Mouse (Mus musculus) lung, postnatal 25 days (tissue): ENCODE measurements around the gene Fzd9.

Experiments
- DNase-seq: peaks from one replicate; pipeline ENCODE4 v3.0.0; 2022; ENCODE audit warnings: low spot score

Fzd9 gene

DNA sequence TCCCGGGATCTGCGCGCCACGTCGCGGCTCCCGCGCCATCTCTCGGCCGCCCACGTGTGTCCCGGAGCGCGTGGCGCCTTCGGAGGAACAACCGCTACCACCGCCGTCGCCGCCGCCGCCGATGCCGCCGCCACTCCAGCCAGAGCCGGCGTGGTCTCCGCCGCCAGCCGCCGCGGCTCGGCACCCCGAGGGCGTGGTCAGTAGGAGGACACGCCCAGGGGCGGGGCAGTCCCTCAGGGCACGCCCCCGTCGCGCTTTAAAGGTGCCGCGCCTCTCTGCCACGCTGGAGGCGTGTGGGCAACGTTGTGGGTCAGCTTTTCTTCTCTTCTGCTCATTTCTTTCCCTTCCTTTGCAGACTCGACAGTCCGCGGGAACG, at the start of gene Fzd9:
Gene Fzd9 (minus strand): TSS at position 152 of the 376 bp plus-strand sequence.
- DNase-seq, result peak; percentile 68

DNA sequence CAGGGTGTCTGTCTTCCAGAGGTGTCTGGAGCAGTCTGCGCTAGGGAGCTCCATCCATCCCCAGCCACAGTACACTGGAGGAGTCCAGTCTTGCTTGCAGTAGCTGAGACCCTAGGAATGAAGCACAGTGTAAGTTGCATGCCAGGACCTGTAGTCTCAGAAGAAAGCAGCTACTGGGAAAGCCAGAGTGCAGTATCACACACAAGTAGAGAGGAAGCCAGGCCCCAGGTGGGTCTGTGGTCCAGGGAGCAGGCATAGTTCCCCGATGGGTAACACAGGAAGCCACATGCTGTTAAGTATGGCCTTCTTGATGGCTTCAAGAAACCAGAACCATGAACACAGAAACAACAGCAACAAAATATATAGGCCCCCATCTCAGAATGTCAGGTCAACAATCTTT, 41.0 kb upstream of the Fzd9 start:
- no peak for DNase-seq

DNA sequence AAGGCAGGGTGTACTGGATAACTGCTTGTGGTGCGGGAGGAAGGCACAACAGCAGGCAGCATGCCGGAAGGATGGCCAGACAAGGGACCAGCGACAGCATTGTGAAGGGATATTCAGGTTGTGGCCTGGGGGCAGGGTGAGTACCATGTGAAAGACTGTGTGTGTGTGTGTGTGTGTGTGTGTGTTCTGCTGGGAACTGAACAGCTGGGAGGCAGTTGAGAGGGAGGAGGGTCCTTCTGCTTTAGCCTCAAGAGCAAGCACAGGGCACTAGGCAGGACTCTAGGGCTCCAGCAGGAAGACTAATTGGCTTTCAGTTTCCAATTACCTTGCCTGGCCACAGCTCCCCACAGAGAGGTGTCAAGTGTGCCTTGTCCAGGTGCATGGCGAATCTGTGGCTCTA, 40.2 kb upstream of the Fzd9 start:
- DNase-seq, result no peak

DNA sequence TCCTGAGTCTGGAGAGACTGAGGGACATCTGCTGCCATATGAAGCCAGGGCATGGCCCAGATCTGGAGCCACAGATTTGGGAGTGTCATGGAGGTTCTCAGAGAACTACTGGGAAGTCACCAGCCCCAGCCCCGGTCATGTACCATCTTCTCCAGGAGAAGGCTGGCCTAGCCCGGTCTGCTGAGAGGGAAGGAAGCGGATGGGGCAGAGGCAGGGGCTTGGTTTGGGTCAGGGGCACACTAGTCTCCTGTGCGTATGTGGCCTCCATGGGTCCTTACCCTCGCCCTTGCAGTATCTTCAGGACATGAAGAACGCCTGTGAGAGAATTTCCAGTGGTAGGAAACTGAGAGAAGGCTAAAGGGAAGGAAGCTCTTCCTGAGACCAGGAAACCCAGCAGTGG, 39.7 kb upstream of the Fzd9 start:
- no peak for DNase-seq

DNA sequence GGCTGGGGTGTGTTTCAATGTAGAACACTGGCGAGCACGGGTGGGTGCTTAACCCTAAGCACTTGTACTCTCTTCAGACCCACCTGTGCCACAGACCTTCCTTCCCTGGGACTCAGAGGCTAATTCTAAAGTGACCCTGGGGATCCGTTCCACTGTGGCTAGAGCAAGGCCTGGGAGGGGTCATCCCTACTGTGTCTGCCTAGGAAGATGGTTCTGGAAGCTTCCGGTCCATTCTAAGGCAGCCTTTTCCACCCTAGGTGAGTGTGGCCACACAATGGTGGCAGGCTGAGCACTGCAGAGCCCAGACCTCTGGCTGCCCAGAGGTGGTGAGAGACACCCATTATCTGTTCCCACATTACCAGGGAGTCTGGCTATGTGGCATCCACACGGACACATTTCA, 35.9 kb upstream of the Fzd9 start:
- no peak for DNase-seq

DNA sequence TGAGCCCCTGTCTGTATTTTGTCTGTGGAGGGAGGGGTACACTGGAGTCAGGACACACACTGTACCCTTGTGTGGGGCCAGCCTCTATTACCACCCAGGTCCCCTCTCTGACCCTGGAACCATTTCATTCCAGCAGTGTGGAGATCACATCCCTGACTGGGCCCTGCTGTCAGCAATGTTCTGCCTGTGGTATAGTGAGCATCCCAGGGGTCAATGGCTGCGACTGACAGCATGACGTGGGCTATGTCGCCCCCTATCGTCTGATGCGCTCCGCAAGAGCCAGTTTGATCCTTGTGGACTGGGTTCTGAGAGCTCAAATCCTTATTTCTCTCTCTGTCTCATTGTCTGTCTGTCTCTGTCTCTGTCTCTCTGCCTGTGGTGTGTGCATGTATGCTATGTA, 35.2 kb upstream of the Fzd9 start:
- DNase-seq, result peak; percentile 62

DNA sequence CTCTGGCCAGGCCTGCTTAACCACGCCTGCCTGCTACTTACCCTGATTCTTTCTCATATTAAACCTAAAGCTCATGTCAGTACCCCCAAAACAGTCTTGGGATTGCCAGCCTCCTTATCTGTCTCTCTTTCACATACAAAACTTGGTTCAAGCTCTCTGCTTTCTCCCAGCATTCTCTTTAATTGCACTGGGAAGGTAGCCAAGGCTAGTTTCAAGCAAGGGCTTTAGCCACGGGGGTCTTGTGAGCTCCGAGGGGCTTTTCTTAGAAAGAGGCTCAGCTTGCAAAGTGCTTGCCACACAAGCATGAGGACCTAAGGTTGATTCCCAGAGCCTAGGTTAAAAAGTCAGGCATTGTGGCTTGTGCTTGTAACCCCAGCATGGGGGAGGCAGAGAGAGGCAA, 34.2 kb upstream of the Fzd9 start:
- DNase-seq, result no peak

DNA sequence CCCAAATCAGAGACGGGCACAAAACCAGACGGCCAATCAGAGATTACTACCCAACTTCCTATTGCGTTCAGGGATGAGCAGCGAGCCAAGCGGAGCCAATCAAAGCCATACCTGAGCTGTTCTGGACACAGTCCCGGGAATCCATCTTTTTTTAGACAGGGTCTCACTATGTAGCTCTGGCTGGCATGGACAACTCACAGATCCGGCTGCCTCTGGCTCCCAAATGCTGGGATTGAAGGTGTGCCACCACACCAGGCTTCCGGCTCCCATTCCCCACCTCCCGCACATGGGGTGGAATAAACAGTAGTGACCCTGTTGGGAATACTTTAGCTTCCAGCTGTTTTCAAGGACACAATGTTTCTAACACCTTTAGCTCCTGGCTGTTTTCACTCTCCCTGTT, 29.2 kb upstream of the Fzd9 start:
- DNase-seq, result no peak

DNA sequence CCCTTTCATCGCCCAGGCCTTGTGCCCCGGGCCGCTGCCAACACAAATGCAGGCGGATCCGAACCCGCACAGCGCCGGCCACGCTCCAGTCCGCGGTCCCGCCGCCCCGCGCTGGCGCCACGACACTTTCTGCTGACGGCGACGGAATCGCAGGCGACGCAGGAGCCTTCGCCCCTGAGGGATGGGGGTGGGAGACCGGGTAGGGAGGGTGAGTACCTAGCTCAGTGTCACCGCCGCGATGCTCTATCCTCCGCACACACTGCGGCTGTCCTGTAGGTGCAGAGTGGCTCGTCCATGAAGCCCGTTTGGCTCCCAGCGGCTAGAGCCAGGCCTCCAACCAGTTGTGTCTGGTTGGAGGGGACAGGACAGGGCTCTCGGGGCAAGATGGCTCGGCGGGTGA, 25.6 kb upstream of the Fzd9 start:
- no peak for DNase-seq

DNA sequence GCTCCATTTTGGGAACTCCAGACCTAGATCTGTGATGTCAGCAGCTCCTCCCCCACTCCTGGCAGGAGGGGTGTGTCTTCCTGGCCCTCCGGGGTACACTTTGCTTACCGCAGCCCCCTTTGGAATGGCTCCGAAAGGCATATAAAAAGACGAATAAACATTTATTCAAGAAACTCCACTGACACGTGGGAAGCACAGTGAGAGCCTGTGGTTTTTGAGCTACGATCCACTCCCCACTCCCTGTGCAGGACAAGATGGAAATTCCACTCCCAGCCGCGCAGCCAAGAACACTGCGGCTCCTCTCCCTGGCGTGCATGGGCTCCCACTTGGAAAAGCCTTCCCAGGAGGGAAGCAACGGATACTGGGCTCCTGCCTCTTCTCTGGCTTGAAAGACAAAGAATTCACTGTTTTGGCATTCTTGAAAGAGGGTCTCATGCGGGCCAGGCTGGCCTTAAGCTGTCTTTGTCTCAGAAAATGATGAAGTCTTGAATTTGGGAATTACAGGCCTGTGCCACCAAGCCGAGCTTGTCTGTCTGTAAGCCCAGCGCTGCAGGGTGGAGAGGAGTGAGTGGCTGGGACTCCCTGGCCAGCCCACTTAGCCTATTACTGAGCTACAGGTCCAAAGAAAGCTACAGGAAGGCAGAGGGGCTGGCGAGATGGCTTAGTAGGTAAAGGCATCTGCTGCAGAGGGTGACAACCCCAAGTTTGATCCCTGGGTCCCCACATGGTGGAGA, 23.8 kb upstream of the Fzd9 start:
- DNase-seq, result no peak

DNA sequence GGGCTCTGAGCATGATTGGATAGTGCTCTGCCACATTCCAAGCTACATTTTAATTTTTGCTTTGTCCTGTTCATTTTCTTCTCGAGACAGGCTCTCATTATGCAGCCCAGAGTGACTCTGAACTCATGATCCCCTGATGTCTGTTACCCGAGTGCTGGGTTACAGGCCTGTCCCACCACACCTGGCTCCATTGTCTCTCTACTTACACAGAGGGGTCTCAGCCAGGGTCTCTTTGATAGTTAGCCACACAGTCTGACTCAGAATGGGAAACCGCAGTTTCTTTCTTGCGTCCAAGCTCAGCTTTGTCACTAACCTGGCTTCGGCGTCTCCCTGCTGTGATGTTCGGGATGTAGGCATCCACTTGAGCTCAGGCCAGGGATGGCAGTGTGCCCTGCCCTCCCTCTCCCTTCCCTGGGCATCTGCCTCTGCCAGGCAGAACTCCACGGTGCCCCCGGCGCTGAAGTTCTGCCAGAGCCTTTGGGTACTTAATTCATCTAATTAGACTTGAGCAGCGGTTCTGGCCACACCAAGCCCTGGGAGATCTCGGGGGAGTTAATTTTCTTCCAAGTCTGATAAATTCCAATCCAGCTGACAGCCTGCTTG, 20.6 kb upstream of the Fzd9 start:
- no peak for DNase-seq

DNA sequence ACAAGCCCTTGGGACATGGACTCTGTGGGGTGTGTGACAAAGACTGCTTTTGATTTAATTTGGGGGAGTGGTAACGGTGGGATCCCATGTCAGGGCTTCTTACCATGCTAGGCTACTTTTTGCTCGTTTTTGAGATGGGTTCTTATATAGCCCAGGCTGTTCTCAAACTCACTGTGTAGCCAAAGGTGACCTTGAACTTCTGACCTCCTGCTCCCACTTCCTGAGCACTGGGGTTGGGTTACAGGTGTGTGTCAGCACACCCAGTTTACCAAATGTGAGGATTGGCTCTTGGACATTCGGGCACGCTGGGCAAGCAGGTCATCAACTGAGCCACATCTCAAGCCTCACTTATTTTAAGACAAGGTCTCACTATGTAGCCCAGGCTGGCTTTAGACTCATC, 19.3 kb upstream of the Fzd9 start:
- no peak for DNase-seq

DNA sequence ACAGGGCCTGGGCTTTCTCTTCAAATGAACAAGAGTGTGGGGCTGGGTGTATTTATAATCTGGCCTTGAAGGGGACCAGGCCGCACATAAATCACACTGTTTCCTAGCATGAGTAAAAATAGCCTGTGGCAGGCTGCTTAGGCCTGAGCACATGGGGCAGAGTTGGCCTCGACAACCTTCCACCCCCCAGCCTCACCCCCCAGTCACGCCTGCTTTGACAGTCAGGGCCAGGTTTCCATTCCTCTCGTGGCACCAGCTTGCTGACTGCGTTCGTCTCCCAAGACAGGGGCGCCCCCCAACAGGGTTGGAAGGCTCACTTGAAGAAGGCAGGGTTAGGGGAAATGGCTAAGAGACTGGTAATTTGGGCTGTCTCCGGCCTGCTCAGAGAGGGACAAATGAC, 18.4 kb upstream of the Fzd9 start:
- no peak for DNase-seq

DNA sequence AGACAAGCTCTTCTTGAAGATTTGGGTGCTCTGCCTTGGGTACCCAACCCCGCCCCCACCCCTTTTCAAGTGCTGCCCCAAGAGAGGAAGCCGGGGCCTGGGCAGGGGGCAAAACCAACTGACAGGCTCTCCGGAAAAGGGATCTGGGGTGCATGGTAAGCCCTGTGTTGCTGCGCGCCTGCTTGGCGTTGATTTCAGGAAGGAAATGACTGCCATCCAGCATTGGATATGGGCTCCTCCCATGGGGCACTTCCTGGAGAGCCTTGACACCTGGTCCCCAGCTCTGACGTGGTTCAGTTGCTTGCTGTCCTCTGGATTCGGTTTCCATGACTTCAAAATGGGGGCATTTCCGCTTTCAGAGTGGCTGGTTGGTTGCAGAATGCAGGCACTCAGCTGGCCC, 13.5 kb upstream of the Fzd9 start:
- DNase-seq, result peak; percentile 45

DNA sequence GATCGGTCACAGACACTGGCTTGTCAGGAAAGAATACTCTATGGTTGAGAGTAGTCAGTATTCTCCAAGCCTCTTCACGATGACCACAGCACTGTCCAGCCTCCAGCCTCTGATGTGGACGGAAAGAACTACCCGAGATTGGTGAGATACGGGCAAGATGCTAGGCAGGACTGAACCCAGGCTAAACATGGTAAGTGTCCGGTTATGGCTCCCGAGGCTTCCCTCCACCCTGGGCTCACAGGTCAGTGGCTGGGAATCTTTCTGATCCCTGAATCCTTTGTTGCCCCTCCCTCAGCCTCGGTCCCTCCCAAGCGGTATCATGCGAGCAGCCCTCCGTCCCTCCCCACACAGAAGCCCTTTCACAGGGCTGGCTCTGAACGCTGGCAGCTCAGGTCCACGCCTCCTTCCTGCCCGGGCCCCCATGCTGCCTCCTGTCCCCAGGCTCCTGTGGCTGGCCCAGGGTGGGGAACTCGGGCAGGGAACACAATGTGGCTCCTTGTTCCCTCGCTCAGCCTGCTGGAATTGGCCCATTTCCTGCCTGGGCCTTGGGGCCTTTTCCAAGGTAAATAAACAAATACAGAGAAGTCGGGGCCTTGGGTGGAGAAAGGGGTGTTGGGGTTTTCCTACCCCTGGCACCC, 13.0 kb upstream of the Fzd9 start:
- peak; percentile 46 for DNase-seq

DNA sequence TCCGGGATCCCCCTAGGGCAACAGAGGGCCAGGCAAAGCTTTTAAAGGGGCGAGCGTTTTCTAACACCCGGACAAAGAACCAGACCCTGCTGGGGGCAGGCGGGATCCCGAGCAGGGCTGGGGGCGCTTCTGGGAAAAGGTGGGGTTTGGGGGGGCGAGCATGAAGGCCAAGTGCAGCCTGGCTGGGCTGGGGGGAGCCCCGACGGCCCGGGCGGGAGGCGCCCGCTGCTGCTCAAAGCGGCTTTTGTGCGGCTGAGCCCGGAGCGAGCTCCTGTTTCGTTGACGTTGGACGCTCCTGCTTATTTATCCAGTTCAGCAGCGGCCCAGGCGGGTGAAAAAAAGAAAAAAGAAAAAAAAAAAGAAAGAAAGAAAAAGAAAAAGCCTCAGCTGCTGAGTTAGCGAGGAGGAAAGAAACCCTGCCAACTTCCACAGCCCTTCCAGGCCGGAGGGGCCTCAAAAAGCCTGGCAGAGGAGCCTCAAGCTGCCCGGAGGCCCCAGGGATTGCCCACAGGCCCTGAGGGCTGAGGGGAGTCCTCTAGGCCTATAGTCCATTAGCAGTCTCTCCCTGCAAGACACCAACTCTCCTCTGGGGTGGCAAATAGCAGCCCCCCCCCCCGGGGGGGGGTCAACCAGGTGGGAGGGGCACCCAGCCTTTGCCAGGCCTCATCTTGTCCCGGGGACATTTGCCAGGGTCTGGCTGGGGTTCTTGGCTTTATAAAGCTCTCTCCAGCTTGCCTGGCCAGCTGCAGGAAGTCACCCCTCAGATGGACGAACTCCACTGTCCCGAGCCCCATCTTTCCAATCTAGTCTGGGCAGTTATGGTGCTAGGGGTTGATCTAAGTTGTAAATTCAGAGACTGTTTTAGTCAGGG, 7.5 kb upstream of the Fzd9 start:
- DNase-seq, result no peak

DNA sequence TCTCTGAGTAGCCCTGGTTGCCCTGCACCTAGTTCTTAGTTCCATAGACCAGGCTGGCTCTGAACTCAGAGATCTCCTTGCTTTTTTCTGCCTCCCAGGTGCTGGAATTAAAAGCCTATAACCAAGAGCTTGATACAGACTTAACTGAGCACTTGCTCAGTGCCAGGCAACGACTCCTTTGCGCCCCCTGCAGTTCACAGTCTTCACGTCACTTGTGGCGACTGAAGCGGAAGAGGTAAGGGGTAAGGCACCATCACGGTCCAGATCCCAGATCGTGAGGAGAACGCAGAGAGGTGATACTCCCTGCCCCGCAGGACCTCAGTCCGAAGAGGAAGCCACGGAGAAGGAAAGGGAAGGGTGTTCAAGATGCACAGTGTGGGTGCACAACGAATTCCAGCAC, 6.5 kb upstream of the Fzd9 start:
- no peak for DNase-seq

DNA sequence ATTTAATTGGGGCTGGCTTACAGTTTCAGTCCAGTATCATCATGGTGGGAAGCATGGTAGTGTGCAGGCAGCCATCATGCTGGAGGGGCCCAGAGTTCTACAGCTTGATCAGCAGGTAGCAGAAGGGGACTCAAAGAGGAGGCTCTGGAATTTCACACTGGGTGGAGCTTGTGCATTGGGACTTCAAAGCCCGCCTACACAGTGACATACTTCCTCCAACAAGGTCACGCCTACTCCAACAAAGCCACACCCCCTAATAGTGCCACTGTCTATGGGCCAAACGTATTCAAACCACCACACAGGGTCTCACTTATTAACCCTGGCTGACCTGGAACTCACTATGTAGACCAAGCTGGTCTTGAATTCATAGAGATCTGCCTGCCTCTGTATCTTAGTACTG, 5.1 kb upstream of the Fzd9 start:
- DNase-seq, result no peak

DNA sequence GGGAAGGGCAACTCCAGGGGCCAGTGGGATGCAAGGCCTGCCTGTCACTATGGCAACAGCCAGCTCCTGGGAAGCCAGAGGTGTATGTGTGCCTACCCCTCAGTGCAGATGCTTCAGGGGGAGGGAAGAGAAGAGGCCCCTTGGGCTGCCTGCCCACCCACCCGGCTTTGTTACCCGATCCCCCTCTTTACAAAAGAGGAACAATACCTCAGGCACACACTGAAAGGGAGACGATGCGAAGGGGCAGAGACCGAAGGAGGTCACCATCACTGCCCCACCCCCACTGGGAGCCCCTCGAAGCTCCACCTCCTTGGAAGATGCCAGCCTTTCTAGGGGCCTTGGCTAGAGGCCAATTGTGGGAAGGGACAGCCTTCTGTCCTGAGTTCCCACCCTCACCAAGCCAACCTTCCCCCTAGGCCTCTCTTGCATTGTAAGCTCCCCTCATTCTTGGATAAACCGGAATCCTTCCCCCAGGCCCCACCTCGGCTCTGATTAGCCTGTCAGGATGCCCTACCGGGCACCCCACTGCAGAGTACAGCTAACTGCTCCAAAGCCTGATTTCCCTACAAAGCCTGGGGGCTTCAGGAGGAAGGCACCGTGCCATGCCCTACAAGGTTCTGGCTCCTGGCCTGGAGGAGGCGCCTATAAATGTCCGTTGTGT, 2.8 kb upstream of the Fzd9 start:
- DNase-seq, result no peak

DNA sequence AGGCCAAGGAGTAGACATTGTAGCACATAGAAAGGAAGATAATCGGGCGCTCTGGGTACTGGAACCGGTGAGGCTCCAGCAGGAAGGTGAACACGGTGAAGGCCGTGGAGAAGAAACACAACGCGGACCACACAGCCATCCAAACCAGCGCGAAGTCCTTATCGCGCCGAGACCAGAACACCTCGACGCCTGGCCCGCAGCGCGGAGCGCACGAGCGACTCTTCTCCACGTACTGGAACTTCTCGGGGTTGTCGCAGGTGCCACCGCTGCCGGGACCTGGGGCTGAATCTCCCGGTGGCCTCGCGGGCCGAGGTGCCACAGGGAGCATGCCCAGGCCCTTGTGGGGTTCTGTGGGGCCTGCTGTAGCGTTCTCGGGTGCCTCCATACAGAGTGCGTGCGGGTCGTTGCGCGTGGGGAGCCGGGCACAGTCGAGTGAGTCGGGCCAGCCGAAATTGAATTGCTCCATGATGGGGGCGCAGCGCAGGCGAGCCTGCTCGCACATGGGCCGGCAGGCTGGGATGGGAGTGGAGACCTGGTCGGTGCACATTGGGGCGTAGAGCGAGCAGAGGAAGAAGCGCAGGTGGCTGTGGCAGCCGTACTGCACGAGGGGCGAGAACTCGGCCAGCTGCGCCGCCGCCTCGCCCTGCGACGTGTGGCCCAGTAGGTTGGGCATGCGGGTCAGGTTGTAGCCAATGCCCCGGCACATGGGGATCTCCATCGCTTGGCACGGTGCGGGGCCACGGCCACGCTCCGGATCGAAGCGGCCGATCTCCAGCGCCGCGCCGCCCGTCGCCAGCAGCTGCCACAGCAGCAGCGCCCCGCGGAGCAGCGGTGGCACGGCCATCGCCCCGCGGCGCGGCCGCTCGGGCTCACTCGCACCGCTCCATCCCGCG, 598 bp downstream of the Fzd9 start:
- DNase-seq, result no peak
